Mouse (Mus musculus): ENCODE data around the gene Gm10577.

- TF ChIP-seq CTCF (IDR thresholded peaks at IDR 0.05; ENCODE audit: low read depth), result no peak
- TF ChIP-seq EP300 (optimal IDR thresholded peaks at IDR 0.05), result no peak
Observed at GRCm38 (mm10) chr4:101000622-101001021, 19.9 kb downstream of the Gm10577 start.
